Mouse (Mus musculus): ENCODE data around the gene Lgr6.

The Lgr6 gene

DNA sequence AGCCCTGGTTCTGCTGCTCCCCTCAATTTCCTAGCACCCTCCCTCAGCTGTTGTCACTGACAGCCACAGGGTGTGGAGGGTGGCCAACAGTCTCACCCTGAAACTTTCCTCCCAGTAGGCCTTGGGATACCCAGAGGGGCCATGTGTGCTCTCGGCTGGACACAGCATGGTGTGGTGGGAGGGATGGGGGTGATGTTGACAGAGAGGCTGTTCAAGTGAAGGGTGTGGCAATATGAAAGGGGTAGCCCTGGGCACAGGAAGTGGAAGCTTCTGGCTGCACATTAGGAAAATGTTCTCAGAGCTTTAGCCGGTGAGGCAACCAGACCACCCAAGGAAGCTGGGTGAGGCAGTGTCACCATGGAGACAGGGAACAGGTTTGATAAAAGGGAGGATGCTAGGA, 26.1 kb downstream of the Lgr6 start:
- no peak for DNase-seq (ENCODE audit: low spot score in 2 of 2)

DNA sequence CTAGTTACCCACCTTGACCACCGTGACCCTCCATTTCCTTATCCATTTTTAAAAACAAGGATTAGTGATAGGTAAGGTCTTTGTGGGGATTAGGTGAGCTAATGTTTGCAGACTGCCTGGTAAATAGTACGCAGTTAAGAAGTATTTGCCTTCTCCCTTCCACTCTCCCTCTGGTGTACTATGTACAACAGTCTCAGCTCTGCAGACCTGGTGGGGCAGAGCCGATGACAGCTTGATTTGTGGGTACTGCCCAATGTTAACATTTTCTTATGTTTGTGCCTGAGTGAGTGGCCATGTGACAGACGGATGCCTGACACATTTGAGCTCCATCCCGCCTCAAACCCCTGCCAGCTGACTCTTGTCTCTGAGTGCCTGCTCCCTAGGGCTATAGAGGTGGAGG, 28.6 kb downstream of the Lgr6 start:
- no peak for DNase-seq (ENCODE audit: low spot score in 2 of 2)

DNA sequence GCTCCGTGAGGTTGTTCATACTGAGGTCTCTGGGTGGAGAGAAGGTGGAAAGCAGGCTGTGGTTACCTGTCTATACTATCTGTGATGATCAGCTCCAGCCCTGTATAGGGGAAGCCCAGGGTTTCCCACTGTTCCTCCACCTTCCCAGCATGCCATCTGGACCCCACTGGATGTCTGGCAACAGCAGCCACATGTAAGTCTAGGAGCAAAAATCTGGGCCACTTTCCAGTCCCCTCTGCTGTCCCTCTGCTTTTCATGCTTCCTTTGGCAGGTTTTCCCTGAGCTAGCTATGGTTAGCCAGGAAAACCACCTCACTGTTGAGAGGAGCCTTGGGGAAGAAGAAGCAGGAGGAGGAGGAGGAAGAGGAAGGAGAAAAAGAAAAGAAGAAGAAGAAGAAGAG, 29.8 kb downstream of the Lgr6 start:
- no peak for DNase-seq (ENCODE audit: low spot score in 2 of 2)

DNA sequence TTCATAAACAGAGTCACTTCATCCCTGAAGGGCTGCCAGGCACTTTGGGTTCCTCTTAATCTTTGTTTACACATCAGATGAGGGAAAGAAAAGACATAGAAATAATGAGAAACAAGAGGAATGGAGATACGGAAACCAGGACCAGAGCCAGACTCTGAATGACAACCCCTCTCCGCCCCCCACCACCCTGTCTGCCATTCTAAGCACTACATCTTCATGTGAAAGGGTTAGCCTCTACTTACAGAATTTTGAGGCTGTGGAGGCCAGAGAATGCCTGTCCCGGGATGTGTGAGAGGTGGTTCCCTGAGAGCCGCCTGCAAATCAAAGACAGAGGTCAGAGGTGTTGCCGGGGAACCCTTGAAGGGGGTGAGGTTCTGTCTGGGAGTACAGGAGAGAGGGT, 32.4 kb downstream of the Lgr6 start:
- DNase-seq (ENCODE audit: low spot score in 2 of 2), result no peak

DNA sequence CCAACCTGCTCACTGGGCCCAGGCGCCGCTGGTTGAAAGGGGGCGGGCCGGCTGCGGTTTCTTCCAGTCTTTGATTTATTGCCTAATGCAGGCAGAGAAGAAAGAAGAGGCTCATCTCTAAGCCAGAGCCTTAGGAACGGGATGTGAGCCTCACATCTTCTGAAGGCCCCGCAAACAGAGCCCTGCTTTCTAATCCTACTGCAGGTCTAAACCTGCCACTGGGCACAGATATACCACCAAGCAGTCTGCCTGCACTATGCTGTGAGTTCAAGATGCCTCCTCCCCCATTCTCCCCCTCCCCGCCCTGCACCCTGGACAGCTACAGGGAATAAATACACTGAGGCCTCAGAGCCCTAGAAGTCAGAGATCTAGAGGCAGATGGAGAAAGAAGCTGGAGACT, 35.2 kb downstream of the Lgr6 start:
- DNase-seq (ENCODE audit: low spot score in 2 of 2), result no peak

DNA sequence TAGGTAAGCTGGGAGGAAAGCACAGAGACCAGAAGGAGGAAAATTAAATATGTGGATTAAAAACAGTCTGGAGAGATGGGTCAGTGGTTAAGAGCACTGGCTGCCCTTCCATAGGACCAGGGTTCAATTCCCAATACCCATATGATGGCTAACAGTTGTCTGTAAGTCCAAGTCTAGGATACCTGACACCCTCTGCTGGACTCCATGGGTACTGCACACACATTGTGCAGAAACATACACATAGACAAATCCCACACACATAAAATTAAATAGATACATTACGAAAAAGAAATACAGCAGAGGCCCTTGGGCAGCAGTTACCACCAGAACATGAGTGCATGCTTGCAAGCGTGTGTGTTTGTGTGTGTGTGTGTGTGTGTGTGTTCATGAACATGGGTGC, 40.6 kb downstream of the Lgr6 start:
- no peak for DNase-seq (ENCODE audit: low spot score in 2 of 2)

DNA sequence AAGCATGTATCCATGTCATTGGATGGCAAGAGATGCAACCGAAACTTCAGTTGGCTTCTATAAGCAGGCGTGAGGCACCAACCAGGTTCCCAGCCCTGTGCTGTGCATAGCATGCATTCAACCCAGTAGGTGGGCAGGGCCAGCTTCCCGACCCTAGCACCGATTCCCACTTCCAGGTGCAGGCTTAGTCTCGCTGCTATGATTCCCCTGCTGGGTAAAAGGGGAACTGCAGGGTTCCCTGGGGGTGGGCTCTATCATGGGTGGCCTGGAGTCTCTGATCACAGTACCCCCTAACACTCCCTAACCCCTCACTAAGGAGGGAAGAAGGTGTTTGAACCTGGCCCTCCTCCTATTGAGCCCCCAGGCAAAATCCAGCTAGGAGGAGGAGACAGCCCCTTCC, 42.1 kb downstream of the Lgr6 start:
- DNase-seq (ENCODE audit: low spot score in 2 of 2), result no peak

DNA sequence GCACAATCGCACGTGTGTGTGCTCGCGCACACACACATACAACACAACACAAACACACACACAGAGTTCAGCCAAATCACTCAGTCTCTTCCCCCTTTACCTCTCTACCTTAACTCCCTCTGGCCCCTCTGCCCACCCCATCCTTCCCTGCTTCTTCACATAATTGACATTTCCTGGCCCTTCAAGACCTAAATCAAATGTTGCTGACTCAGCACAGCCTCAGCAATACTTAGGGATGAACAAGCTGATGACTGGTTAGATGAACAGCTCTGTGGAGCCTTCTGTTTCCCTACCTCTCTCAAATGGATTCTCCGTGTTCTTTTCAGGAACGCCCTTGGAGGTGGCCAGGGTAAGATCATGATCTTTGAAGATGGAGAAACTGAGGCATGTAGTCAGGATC, 43.8 kb downstream of the Lgr6 start:
- no peak for DNase-seq (ENCODE audit: low spot score in 2 of 2)

DNA sequence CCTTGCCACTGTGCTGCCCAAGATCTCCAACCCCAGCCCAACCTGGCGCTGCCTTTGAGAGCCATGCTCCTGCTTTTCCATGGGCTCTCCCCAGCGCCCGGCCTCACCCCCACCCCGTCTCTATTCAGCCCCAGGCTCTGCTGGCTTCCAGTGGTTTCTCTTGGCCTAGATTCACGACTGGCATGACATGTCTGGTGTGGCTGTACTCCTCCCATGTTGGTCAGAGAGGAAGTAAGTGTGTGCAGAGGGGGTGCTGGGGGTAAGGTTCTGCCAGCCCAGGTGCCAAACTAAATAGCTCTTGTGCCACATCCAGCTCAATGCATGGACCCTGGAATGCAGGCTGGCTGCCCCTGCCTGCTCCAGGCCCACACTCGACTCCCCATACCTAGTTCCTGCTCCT, 44.9 kb downstream of the Lgr6 start:
- DNase-seq (ENCODE audit: low spot score in 2 of 2), result no peak

DNA sequence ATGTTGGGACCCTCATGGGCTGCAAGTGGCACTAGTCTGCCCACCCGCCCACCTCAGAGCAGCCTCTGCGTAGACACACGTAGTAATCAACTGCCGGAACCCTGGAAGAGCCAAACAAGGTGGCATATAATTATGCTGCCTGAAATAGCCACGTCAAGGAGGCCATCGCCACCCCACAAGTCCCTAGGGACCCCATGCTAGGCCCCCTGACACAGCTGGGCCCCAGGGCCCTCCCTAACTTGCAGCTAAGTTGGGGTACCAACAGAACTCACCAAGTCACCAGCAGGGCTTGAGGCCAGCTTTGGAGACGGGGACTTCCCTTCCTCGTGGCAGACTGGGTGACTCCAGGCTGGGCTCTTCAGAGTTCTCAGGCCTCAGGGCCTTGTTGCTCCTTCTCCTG, 48.2 kb downstream of the Lgr6 start:
- DNase-seq (ENCODE audit: low spot score in 2 of 2), result no peak

DNA sequence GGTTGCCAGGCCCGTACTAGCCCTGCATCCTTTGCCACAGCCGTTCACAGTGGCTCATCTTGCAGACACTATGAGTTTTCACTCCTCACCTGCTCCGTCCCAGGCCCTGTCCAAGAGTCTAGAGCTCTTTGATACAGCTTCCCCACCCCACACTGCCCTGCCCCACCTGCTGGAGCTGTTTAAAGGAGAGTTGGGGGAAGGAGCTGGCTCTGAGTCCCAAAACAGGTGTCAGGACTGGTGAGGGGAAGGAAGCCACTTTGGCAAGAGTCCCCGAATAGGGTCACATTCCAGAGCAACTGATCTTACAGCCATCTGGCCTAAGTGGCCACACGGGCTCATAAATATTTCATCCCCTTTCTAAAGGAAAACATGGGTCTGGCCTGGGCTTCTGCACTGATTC, 51.0 kb downstream of the Lgr6 start:
- DNase-seq (ENCODE audit: low spot score in 2 of 2), result no peak

DNA sequence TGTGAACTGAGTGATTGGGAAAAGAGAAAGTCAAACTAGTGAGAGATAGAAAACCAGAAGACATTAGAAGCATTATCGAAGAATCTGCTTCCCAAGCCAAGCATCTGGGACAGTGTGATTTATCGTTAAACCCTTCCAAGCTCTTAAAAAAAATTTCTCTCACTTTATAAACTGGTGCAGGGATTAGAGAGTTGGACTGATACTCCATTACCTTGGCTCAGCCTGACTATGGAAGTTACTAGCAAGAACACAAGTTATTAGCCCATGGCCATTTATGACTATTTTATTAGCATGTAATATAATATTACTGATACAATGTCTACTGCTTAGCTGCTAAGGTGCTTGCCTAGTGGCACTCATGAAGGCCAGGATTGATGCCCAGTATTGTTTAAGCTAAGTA, 60.6 kb downstream of the Lgr6 start:
- DNase-seq (ENCODE audit: low spot score in 2 of 2), result no peak

DNA sequence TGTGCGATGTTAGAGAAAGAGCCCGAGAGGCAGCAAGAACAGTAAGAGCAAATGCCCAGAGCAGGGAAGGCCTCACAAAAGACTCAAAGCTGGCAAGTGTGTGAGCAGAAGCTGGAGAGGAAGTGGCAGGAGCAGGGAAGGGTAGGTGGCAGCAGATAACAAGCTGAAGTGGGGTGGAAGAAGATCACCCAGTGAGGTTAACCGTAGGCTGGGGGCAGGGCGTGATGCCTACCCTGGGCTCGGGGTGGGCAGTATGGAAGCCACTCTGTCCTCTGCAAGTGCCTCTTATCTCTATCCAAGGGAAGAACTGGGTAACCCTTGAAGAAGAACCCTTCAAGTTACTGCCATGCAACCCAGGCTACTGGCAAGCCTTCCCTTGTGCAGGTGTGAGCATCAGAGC, 68.8 kb downstream of the Lgr6 start:
- no peak for DNase-seq (ENCODE audit: low spot score in 2 of 2)

DNA sequence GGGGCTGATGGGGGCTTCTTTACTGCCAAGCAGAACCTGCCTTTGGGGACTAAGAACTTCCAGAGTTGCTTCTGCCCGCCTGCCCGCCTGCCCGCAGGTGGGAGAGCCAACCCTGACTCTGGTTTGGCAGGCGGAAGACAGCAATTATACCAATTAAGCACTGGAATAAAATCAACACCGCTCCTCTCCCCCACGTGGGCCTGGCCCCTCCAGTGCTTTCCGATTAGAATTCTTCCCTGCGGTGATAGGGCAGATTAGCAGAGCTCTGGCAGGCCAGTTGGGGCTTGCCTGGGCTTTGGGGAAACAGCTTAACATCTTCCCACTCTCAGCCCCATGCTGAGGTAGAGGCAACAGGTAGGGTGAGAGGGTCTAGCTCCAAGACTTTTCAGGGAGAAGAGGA, 72.4 kb downstream of the Lgr6 start:
- DNase-seq (ENCODE audit: low spot score in 2 of 2), result no peak

DNA sequence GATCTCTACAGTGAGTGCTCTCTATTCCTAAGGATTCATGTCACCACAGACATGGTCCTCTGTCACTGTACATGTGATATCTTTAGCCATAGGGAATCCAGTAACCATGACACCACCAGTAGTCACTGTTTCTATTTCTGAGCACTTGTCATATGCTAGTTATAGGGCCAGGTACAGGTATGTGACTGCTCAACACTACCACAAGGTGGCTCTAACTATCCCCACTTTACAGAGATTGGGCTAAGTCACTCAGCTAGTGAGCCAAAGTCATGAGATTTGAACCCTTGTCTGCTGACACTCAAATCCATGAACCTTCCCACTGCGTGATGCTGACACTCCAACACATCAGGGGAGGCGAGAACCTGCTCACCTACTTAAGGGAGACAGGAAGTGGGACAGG, 75.0 kb downstream of the Lgr6 start:
- DNase-seq (ENCODE audit: low spot score in 2 of 2), result no peak

DNA sequence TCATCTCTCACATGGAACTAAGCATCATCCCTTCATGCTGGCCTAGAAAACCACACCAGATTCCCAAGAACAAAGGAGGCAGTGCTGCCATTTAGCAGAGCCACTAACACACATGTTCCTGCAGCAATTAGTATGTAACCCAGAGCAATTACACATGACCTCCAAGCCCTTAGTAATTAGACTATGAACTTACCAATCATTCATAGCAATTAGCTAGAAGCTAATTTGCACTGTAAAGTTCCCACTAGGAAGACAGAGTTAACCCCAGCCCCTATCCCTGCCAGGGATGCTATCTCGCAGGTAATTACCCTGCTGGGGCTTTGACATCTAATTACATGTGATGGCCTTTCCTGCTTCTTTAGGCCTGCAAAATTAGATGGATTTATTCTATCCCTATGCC, 78.8 kb downstream of the Lgr6 start:
- no peak for DNase-seq (ENCODE audit: low spot score in 2 of 2)

DNA sequence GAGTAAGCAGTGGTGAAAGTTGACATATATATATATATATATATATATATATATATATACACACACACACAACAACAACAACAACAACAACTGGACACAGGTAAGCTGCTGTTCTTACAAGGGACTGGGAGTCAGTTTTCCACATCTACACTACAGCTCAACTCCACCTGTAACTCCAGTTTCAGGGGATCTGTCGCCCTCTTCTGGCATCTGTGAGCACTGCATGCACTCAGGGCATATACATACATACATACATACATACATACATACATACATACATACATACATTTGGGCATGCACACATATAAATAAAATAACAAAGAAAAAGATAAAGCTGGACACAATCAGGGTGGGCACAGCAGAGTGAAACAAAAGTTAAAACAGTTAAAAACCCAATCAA, 81.5 kb downstream of the Lgr6 start:
- DNase-seq (ENCODE audit: low spot score in 2 of 2), result no peak

DNA sequence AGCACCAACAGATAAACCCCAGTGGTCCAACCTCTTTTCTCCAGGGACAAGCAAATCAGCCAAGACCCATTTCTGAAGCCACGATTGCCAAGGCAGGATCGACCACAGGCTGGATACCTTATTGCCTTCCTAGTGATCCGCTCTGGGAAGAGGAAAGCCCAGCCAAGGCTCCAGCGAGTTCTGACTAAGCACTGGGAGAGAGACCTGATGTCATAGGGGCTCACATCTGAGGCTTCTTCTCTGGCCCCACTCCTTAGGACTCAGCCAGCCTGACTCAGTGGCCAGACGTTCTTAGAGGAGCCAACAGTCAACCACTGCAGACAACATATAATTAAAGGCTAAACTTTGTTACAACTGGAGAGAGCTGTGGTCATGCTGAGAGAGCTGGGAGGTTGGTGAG, 83.1 kb downstream of the Lgr6 start:
- no peak for DNase-seq (ENCODE audit: low spot score in 2 of 2)

DNA sequence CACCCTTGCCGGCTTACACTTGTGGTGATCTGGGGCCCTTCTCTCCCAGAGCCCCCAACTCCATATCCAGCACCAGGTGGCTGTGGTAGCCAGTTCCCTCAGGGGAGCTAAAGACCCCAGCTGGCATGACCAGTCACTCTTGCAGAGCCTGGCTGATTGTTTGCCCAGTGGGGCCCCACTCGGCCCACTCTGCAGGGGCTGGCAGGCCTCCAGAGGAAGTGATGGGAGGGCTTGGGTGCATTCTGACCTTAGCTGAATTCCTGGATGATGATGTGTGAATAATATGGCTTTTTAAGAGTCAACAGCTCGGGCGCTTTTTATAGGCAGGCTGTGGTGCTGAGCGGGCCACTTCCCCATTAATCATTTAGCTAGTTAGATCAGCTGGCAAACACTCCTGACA, 84.1 kb downstream of the Lgr6 start:
- DNase-seq (ENCODE audit: low spot score in 2 of 2), result no peak

DNA sequence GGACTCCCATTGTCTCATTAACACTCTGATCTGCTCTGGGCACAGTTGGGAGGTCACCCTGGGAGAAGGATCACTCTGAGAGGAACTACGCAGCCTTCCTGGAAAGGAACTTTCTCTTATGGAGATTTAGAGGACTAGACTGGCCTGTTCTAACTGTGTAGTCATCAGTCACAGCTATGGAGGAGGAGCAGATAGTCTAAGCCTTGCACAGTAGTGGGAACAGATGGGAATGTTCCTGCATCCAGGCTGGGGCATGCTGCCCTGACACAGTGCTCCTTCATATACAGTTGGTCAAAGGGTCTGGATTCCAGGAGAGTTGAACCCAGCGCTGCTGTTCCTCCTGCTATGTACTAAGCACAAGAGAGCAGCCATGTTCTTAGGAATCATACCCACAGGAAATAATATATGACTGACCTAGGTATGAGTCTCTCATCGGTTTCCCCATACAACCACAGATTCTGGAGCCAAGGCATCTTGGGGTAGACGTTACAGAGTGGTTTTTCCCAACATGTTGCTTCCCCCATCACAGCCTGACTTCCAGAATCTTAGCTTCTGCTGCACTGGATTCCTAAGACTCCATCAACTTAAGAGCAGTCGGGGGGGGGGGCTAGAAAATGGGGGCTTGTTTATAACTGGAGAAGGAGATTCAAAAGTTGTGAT, 84.7 kb downstream of the Lgr6 start:
- no peak for DNase-seq (ENCODE audit: low spot score in 2 of 2)

DNA sequence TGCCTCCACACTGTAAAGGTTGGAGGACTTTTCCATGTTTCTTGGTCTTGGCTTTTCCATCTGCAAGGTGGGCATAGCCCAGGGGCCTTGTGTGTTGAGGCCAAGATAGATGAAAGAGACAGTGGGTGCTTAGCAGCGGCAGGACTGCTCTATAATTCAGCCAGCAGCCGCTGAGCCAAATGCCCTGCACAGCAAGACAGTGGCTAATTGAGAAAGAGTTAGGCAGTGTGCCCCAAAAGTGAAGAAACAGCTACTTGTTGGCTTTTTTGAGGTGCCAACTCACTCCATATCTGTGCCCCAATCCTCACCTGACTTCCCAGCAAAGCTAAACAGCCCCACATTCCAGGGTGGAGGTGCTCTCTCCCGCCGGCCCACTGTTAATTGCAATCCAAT, 85.3 kb downstream of the Lgr6 start:
- no peak for DNase-seq (ENCODE audit: low spot score in 2 of 2)

DNA sequence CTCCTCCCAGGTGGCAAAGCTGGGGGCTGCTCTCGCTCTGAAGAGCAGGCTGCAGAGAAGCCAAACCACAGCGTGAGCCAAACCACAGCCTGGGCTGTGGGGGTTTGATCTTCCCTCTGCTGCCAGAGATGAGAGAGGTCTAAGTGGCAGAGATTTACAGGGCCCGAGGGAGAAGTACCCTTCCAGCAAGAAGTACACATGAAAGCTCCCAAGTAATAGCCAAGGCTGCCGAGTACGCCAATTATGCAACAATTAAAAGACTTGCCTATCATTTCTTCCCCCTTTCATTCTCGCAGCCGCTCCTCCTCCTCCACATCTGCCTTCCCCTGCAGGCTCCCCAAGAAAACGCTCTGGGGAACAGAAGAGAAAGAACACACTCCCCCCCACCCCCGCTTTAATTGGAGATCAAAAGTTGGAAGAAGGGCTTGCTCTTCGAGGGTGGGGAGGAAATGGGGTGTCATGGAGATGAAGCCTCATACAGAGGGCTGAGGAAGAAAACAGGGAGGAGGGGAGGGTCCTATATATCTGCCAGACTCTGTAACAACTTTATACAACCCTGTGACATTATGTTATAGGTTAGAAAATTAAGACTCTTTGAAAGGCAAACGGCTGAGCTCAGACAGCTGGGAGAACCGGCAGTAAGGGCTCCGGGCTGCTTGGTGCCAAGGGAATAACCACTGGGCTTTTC, 85.8 kb downstream of the Lgr6 start:
- DNase-seq (ENCODE audit: low spot score in 2 of 2), result no peak

DNA sequence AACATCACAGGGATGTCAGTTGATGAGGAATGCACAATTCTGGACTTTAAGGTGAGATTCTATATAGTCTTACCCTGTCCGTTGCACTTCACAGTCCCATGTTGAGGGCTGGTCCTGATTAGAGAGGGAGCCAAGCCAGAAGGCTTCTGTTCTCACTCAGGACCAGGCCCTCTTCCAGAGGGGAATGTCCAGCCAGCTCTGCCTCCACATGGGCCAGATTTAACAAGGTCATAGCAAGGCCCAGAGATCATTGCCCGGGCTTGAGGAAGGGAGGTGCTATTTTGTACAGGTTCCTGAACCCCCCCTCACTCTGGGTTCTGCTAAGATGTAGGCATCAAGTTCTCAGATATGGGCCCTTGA, 87.4 kb downstream of the Lgr6 start:
- no peak for DNase-seq (ENCODE audit: low spot score in 2 of 2)
